Mouse (Mus musculus) cortical plate, adult 2 months (tissue): ENCODE data around the gene Catsperz.

Experiments used
- CTCF ChIP-seq: fragments of 200-500 bp; IDR thresholded peaks from 2 replicates; pipeline ENCODE4 v1.5.1; 2011; ENCODE audit warnings: mild to moderate bottlenecking, control low read depth, low read length; ENCODE audit not compliant: insufficient read depth; ENCODE audit errors: extremely low read depth
- POLR2A ChIP-seq: fragments of 200-500 bp; IDR thresholded peaks from 2 replicates; pipeline ENCODE4 v1.6.1; 2011; ENCODE audit warnings: mild to moderate bottlenecking, low read length, control low read depth; ENCODE audit not compliant: insufficient read depth; ENCODE audit errors: extremely low read depth

- TF ChIP-seq POLR2A = no peak
- no peak for TF ChIP-seq CTCF
Measured at GRCm38 (mm10) chr19:6909021-6909420, 16.2 kb downstream of the Catsperz start.
